Mouse (Mus musculus): ENCODE results near the gene Msto1.
"Not testable (repeated sequence)": the region's sequence is repeated elsewhere in the genome, so short reads cannot be mapped to it uniquely, and the experiment has no call there.

Gene Msto1

GRCm38 (mm10) chr3:88913511-88914383 lies at the start of gene Msto1:
Msto1 (minus strand) TSS chr3:88913999.
- peak; percentile 97 for DNase-seq

- DNase-seq = not testable (repeated sequence)
Measured at GRCm38 (mm10) chr3:88963211-88963610, 49.4 kb upstream of the Msto1 start.

- DNase-seq = no peak
Measured at GRCm38 (mm10) chr3:88953736-88954135, 39.9 kb upstream of the Msto1 start.

- no peak for DNase-seq
Measured at GRCm38 (mm10) chr3:88953246-88953645, 39.4 kb upstream of the Msto1 start.

- DNase-seq = no peak
Measured at GRCm38 (mm10) chr3:88951327-88951800, 37.6 kb upstream of the Msto1 start.

GRCm38 (mm10) chr3:88950576-88951326 lies 37.0 kb upstream of the Msto1 start, which contains the start of the genes Ash1l and Dap3:
Ash1l (plus strand) TSS chr3:88950622.
Dap3 (minus strand) TSS chr3:88951181.
- DNase-seq = peak; percentile 84

GRCm38 (mm10) chr3:88949786-88950575 lies 36.2 kb upstream of the Msto1 start:
- peak; percentile 96 for DNase-seq

- DNase-seq = no peak
Measured at GRCm38 (mm10) chr3:88944109-88944508, 30.3 kb upstream of the Msto1 start.

GRCm38 (mm10) chr3:88942316-88942880 lies 28.6 kb upstream of the Msto1 start:
- no peak for DNase-seq

GRCm38 (mm10) chr3:88939749-88940148 lies 25.9 kb upstream of the Msto1 start:
- DNase-seq = peak; percentile 80

GRCm38 (mm10) chr3:88939071-88939470 lies 25.3 kb upstream of the Msto1 start:
- no peak for DNase-seq

- no peak for DNase-seq
Measured at GRCm38 (mm10) chr3:88929501-88929900, 15.7 kb upstream of the Msto1 start.

- DNase-seq = no peak
Measured at GRCm38 (mm10) chr3:88925651-88926050, 11.9 kb upstream of the Msto1 start.

- DNase-seq = no peak
Measured at GRCm38 (mm10) chr3:88923989-88924591, 10.3 kb upstream of the Msto1 start.

GRCm38 (mm10) chr3:88921411-88921810 lies 7.6 kb upstream of the Msto1 start:
- DNase-seq = no peak

- DNase-seq = no peak
Measured at GRCm38 (mm10) chr3:88918981-88919380, 5.2 kb upstream of the Msto1 start.

- no peak for DNase-seq
Measured at GRCm38 (mm10) chr3:88914384-88914810, 598 bp upstream of the Msto1 start.

GRCm38 (mm10) chr3:88912585-88912984 lies 1.2 kb downstream of the Msto1 start:
- DNase-seq = no peak

GRCm38 (mm10) chr3:88906393-88907159 lies 7.2 kb downstream of the Msto1 start:
- DNase-seq = no peak

GRCm38 (mm10) chr3:88905741-88906140 lies 8.1 kb downstream of the Msto1 start:
- no peak for DNase-seq

- DNase-seq = no peak
Measured at GRCm38 (mm10) chr3:88905209-88905608, 8.6 kb downstream of the Msto1 start.
